Mouse (Mus musculus) B cell, adult 62 days (primary cell): ENCODE data around the gene Slc25a35. TPM values are rescaled to one million over a fixed set of nuclear protein-coding genes. Genes with fewer than 3 reads are reported as not detected.

ENCODE experiments used
- total RNA-seq: library from RNA; stranded (reverse); gene quantifications from 4 replicates; pipeline ENCODE4 v1.2.4, GENCODE M21; 2023

The Slc25a35 gene
- 2.0 to 2.9 TPM (median 2.5 TPM) in 4 replicates for total RNA-seq

GRCm38 (mm10) chr11:68967337-68968282 lies at the start of gene Slc25a35:
TSS of gene Slc25a35 (plus strand) at chr11:68968131.

GRCm38 (mm10) chr11:68926981-68927380 lies 41.0 kb upstream of the Slc25a35 start, which contains the start of gene Odf4:
TSS of gene Odf4 (minus strand) at chr11:68927081.

GRCm38 (mm10) chr11:68957308-68957707 lies 10.6 kb upstream of the Slc25a35 start, which contains the start of gene Arhgef15:
TSS of gene Arhgef15 (minus strand) at chr11:68957480.

GRCm38 (mm10) chr11:68975085-68975484 lies 7.2 kb downstream of the Slc25a35 start, which contains the start of gene Rangrf:
TSS of gene Rangrf (minus strand) at chr11:68975185.

GRCm38 (mm10) chr11:69008182-69009121 lies 40.5 kb downstream of the Slc25a35 start, which contains the start of gene Pfas:
TSS of gene Pfas (minus strand) at chr11:69008460.

GRCm38 (mm10) chr11:69015644-69016441 lies 47.9 kb downstream of the Slc25a35 start, which contains the start of gene Ctc1:
TSS of gene Ctc1 (plus strand) at chr11:69015911.

Other genes starting within 250 kb of the Slc25a35 start
- 70.9 to 74.4 TPM (median 72.4 TPM) in 4 replicates for gene Ndel1, start 96.3 kb upstream of the Slc25a35 start, total RNA-seq
- gene Rnf222, start 79.6 kb upstream of the Slc25a35 start, total RNA-seq: not detected in 4 replicates
- gene Rpl26, start 66.5 kb upstream of the Slc25a35 start, total RNA-seq: 2,247 to 2,456 TPM (median 2,364 TPM) in 4 replicates
- not detected in 4 replicates for gene Odf4, start 41.0 kb upstream of the Slc25a35 start, total RNA-seq
- gene Arhgef15, start 10.7 kb upstream of the Slc25a35 start, total RNA-seq: not detected in 4 replicates
- 5.4 to 8.6 TPM (median 6.4 TPM) in 4 replicates for gene Rangrf, start 7.1 kb downstream of the Slc25a35 start, total RNA-seq
- 25.7 to 31.7 TPM (median 28.4 TPM) in 4 replicates for gene Pfas, start 40.3 kb downstream of the Slc25a35 start, total RNA-seq
- gene Ctc1, start 47.8 kb downstream of the Slc25a35 start, total RNA-seq: 26.3 to 45.3 TPM (median 38.3 TPM) in 4 replicates
- gene Aurkb, start 77.5 kb downstream of the Slc25a35 start, total RNA-seq: 5.3 to 6.2 TPM (median 5.8 TPM) in 4 replicates
- gene Borcs6, start 91.6 kb downstream of the Slc25a35 start, total RNA-seq: 18.1 to 20.5 TPM (median 19.0 TPM) in 4 replicates
- gene Tmem107, start 102.7 kb downstream of the Slc25a35 start, total RNA-seq: 1.2 to 6.0 TPM (median 4.0 TPM) in 4 replicates
- gene Vamp2, start 120.4 kb downstream of the Slc25a35 start, total RNA-seq: 445 to 472 TPM (median 459 TPM) in 4 replicates
- 846 to 879 TPM (median 871 TPM) in 4 replicates for gene Per1, start 127.1 kb downstream of the Slc25a35 start, total RNA-seq
- 0.42 TPM in 1 of 4 replicates, not detected in the others for gene Hes7, start 152.3 kb downstream of the Slc25a35 start, total RNA-seq
- gene 9130213A22Rik, start 154.5 kb downstream of the Slc25a35 start, total RNA-seq: not detected in 4 replicates
- 1.5 to 3.1 TPM (median 2.2 TPM) in 4 replicates for gene Aloxe3, start 157.8 kb downstream of the Slc25a35 start, total RNA-seq
- not detected in 4 replicates for gene Alox12b, start 188.9 kb downstream of the Slc25a35 start, total RNA-seq
- gene Alox8, start 229.7 kb downstream of the Slc25a35 start, total RNA-seq: not detected in 4 replicates